Mouse (Mus musculus): ENCODE measurements around the gene Sdk2. TPM values are rescaled to one million over a fixed set of nuclear protein-coding genes. Genes with fewer than 3 reads are reported as not detected.

Sdk2 gene
- polyA plus RNA-seq, 1 experiment from 2014 or later: 1.1 TPM

DNA sequence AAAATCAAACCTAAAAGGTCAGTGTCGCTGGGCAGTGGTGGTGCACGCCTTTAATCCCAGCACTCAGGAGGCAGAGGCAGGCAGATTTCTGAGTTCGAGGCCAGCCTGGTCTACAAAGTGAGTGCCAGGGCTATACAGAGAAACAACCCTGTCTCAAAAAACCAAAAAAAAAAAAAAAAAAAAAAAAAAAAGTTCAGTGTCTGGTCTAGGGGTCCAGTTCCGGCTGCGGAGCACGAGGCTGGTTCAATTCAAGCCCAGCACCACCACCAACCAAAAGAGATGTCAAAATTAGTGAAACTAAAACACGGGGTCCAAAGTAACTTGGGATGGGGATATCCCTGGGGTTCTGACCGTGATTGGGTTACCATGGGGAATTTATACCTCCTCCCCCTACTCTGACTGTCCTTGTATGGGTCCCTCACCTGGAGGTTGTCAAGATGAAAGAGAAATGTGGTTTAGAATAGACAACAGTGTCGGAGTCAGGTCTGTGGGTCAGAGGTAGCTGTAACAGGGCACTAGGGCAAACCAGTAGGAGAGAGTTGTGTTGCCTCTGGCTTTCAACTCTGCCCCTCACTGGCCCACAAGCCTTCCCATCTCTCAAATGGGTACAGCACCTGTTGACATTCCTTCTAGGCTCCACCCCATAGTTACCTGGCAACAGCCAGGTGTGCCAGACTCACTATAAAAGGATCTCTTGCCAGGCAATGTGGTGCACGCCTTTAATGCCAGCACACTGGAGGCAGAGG lies 314.0 kb downstream of the Sdk2 start:
- Histone ChIP-seq H3K4me3 (peak overlapping the region; percentile 73), H3K9ac (peak overlapping the region; percentile 84), H3K4me2 (peak overlapping the region; percentile 96), H3K36me3 (peaks cover 8% of the 10 kb centered on the region; the same call in 1 of the 2 replicates), H3K4me1 (peaks cover 39% of the 10 kb centered on the region), H3K27ac (peak overlapping the region; percentile 95), H3K27me3 (replicated peaks) (no peaks in the 10 kb centered on the region), H3K9me3 (replicated peaks) (no peaks in the 10 kb centered on the region)
- ATAC-seq: no peak
- 87% methylated on average over 10 of the region's 10 CpGs for WGBS (ENCODE audit: insufficient replicate concordance)

DNA sequence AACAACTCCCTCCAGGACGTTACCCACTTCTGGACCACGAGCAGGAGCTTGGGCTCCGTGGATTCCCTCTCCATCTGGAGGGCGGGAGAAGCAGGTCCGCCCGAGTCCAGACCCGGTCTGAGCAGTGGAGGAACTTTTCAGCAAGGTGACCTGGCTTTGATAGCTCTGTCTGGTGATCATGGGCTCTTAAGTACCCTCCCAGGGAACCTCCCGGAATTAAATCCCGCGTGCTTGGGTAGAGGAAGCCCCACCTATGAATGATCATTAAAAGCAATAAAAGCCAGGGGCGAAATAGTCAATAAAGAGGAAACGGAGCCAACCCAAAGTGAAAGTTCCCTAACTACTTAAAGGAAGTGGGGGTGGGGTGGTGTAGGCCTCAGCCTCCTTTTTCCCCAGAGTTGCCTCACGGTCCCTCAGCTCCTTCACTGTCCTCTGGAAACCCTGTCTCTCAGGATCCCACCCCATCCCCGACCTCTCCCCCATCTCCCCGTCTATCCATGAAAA lies 314.6 kb downstream of the Sdk2 start:
- Histone ChIP-seq H3K27ac (peak overlapping the region; percentile 95), H3K9me3 (replicated peaks) (no peaks in the 10 kb centered on the region), H3K4me3 (peak overlapping the region; percentile 73), H3K4me1 (peaks cover 45% of the 10 kb centered on the region), H3K27me3 (replicated peaks) (no peaks in the 10 kb centered on the region), H3K36me3 (peaks cover 12% of the 10 kb centered on the region; the same call in 1 of the 2 replicates), H3K4me2 (peak overlapping the region; percentile 96), H3K9ac (peak overlapping the region; percentile 84)
- ATAC-seq: peak; percentile 3; the same call in 1 of the 2 replicates
- WGBS (ENCODE audit: insufficient replicate concordance): 11% methylated on average over 15 of the region's 15 CpGs

DNA sequence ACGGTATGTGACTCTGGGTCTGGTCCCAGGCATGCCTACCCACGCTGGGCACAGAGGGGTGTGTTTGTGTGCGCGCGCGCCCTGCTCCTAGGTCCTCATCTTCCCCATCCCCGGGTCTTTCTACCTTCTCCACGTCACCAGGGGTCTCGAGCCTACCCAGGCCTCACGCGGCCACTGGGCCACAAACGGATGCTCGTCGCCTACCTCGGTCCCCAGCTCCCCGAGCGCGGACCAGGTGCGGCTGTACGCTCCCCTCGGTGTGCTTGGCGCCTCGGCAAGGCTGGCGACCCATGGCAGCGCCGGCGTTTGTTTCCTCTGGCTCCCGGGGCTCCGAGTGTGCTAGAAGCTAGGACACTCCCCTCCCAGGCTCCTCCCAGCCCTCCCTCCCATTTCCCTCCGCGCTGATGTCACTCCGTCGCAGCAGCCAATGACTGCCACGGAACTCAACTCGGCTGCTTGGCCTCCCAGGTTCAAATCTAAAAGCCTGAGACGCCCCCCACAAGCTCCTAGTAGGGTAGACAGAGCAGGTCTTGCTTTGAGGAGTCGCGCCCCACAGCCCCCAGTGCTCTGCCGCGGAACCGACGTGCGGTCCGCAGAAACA lies 315.3 kb downstream of the Sdk2 start, which contains the start of gene Cdc42ep4:
TSS of gene Cdc42ep4 (minus strand) at position 398 of the 601 bp plus-strand sequence.
- peak; percentile 78 for ATAC-seq
- 2% methylated on average over 44 of the region's 44 CpGs for WGBS (ENCODE audit: insufficient replicate concordance)
- no peaks in the 10 kb centered on the region for H3K9me3 ChIP-seq (replicated peaks)
- H3K9ac ChIP-seq: peak within 1 kb of the TSS; percentile 84
- peaks cover 12% of the 10 kb centered on the region; the same call in 1 of the 2 replicates for H3K36me3 ChIP-seq
- no peaks in the 10 kb centered on the region for H3K27me3 ChIP-seq (replicated peaks)
- peak within 1 kb of the TSS; percentile 95 for H3K27ac ChIP-seq
- peaks cover 51% of the 10 kb centered on the region for H3K4me1 ChIP-seq
- peak within 1 kb of the TSS; percentile 96 for H3K4me2 ChIP-seq
- H3K4me3 ChIP-seq: peak within 1 kb of the TSS; percentile 73

DNA sequence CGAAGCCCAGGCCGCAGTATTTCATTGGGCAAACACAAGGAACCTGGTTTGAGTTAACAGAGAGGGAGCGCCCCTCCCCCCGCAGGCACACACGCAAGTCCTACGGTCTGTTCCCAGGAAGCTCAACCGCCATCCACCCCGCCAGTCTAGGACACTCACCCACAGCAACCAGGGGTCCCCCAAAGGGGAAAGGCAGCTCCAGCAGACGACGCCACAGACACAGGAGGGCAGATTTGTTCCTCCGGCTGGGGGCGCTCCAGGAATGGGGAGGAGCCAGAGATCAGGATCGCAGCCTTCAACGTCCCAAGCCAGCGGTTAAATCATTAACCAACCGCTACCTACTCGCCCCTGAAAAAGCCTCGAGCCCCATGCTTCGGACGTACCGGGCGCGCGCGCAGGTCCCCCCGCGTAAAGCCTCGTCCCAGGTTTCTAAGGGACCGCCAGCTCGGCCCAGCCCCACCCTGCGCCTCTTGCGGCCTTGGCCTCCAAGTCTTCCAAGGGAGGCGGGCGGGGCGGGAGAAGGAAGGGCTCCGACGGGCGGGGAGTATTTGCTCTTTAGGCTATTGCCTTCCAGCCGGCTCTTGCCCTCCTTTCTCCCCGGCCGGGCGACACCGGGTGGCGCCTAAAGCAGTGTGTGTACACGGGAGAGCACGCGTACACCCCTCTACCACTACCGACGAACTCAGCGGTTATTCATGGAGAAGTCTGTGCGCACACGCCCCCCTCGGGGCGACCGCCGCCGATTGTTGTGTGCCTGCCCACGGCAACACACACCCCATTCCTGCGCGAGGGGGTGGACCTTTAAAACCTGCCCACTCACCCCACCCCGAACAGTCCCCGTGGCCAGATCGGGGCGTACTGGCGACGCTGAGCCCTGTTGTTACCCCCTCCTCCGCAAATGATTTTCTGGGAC lies 316.0 kb downstream of the Sdk2 start:
- Histone ChIP-seq H3K9ac (peak overlapping the region; percentile 84), H3K27me3 (replicated peaks) (no peaks in the 10 kb centered on the region), H3K4me3 (peak overlapping the region; percentile 73), H3K27ac (peak overlapping the region; percentile 95), H3K9me3 (replicated peaks) (no peaks in the 10 kb centered on the region), H3K4me1 (peaks cover 58% of the 10 kb centered on the region), H3K4me2 (peak overlapping the region; percentile 96), H3K36me3 (peaks cover 18% of the 10 kb centered on the region)
- under 1% methylated on average over 67 of the region's 67 CpGs for WGBS (ENCODE audit: insufficient replicate concordance)
- peak; percentile 55 for ATAC-seq

DNA sequence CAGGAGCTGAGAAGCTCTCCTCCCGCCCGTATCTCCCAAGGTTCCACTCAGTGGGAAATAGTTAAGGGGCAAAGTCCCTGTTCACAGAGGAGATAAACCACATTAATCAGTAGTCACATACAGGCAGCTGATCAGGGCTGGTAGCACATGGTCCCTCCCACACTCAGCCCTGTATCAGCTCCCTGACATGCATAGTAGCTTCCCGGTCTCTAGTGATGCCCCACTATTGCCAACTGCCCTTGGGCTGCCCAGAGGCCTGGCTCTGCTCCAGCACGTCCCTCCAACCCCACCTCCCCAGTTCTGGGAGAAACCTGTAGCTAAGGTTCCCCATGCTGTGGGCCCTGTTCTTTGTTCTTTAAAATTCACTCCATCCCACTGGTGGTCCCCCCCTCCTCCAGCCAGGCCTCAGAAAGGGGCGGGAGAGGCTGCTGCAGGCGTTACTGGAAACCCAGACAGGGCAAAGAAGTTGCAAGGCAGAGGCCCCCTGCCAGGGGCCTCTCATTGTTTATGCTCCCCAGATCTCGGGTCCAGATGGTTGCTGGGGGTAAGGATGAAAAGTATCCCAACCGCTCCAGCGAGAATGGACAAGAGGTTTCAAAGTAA lies 317.0 kb downstream of the Sdk2 start:
- H3K4me3 ChIP-seq: peak overlapping the region; percentile 73
- H3K36me3 ChIP-seq: peaks cover 24% of the 10 kb centered on the region
- peak; percentile 84 for ATAC-seq
- H3K4me2 ChIP-seq: peak overlapping the region; percentile 96
- no peaks in the 10 kb centered on the region for H3K27me3 ChIP-seq (replicated peaks)
- peaks cover 65% of the 10 kb centered on the region for H3K4me1 ChIP-seq
- H3K9me3 ChIP-seq (replicated peaks): no peaks in the 10 kb centered on the region
- peak overlapping the region; percentile 84 for H3K9ac ChIP-seq
- WGBS (ENCODE audit: insufficient replicate concordance): 5% methylated on average over 9 of the region's 9 CpGs
- H3K27ac ChIP-seq: peak overlapping the region; percentile 95

DNA sequence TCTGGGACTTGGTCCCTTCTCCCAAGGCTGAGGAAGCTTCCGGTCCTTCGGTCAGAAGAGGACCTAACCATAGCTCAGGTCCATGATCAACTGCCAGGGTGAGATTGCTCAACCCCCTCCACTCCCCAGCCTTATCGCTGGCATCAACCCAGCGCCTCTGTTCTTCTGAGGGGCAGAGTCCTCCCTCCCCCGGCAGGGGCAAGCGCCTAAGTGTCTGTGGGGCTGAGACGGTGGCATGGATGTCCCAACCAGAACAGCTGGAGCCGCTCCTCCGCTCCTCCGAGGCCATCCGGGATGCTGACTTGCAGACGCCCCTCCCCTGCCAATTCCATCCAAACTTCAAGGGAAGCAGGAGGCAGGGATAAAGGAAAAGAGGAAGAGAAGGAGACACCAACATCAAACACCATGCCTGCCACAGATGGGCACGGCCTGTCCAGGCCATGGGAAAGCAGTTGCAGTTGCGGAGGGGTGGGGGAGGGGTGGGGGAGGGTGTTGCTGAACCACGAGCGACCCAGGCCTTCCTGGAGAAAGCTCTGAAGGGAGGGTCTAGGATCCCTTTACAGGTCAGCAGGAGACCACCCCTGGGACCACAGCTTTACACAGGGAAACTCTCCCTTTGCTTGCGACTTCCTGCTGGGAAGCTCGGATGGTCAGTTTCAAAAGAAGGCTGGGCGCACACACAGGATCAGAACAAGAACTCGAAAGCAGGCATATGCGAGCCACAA lies 317.9 kb downstream of the Sdk2 start:
- peak; percentile 11; the same call in 1 of the 2 replicates for ATAC-seq
- Histone ChIP-seq H3K4me2 (peak overlapping the region; percentile 96), H3K27me3 (replicated peaks) (no peaks in the 10 kb centered on the region), H3K4me1 (peaks cover 69% of the 10 kb centered on the region), H3K36me3 (peaks cover 32% of the 10 kb centered on the region), H3K27ac (peak overlapping the region; percentile 95), H3K9me3 (replicated peaks) (no peaks in the 10 kb centered on the region), H3K9ac (peak overlapping the region; percentile 84), H3K4me3 (peak overlapping the region; percentile 73)
- WGBS (ENCODE audit: insufficient replicate concordance): 9% methylated on average over 21 of the region's 21 CpGs

DNA sequence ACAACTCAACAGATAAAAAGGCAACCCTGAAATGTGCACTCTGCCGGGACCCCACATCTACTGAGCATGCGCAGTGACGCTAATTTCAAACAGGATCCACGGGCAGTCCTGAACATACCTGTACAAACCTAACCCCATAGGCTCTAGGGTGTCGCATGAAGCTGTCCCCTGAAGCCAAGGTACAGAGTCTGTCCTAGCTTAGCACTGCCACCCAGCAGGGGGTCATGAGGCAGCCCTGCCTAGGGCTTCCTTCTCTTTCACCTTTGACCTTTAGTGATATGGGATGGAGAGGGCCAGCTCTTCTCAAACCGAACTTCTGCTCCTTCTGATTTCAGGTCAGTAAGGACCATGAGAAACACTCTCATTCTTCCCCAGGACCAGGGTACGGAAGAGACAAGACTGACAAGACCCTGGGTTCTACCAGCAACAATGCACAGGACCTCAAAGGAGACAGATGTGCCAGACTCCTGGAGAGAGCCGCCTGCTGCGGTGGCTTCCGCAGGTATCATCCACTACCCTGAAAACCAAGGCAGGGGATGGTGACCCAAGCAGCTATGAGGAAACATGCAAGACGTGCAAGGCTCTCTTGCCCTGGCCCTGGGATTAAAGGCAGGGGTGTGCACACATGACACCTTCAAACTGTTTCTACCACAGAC lies 319.0 kb downstream of the Sdk2 start:
- H3K4me2 ChIP-seq: peak overlapping the region; percentile 96
- peaks cover 41% of the 10 kb centered on the region for H3K36me3 ChIP-seq
- ATAC-seq: no peak
- 69% methylated on average over 11 of the region's 11 CpGs for WGBS (ENCODE audit: insufficient replicate concordance)
- peaks cover 68% of the 10 kb centered on the region for H3K4me1 ChIP-seq
- no peaks in the 10 kb centered on the region for H3K27me3 ChIP-seq (replicated peaks)
- 0 out of 2 replicates have a peak, but pooled peaks cover 7% of the 10 kb centered on the region for H3K9me3 ChIP-seq (replicated peaks)
- H3K9ac ChIP-seq: peak overlapping the region; percentile 84
- peak overlapping the region; percentile 73 for H3K4me3 ChIP-seq
- peak overlapping the region; percentile 95 for H3K27ac ChIP-seq

DNA sequence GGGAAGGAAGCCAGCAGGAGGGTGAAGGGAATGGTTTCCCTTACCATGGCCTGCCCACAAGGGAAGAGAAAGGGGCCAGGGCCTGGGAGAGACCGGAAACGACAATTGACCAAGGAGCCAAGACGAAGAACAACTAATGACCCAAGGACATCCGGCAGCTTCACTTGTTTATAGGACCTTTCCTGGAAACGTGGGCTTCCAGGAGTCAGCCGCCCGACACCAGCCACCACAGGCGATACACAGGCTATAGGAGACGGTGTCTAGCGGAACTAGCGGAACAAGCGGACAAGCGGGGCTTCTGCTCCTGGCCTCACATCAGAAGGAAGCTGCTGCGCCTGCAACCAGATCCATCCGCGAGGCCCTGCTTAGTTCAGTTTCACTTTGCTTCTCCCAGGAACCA lies 319.8 kb downstream of the Sdk2 start:
- Histone ChIP-seq H3K4me3 (peak overlapping the region; percentile 73), H3K36me3 (peaks cover 49% of the 10 kb centered on the region), H3K27me3 (replicated peaks) (no peaks in the 10 kb centered on the region), H3K4me1 (peaks cover 60% of the 10 kb centered on the region), H3K9ac (peak overlapping the region; percentile 84), H3K9me3 (replicated peaks) (0 out of 2 replicates have a peak, but pooled peaks cover 10% of the 10 kb centered on the region), H3K4me2 (peak overlapping the region; percentile 96), H3K27ac (peak overlapping the region; percentile 95)
- 36% methylated on average over 16 of the region's 16 CpGs for WGBS (ENCODE audit: insufficient replicate concordance)
- no peak for ATAC-seq

DNA sequence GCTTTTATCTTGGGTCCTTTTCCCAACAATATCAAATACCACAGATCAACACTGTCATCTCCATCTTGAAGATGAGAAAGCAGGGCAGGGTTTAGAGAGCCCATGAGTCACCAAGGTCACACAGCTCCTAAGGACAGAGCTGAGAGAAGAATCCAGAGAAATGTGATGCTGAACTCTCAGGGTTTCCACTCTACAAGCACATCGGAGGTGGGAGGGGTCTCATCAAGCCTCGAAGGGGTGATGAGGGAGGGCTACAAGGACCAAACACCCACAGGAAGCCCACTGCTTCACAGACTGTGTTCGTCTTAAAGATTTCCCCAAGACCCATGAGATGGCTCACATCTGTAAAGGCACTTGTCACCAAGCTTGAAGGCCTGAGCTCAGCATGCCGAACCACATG lies 320.9 kb downstream of the Sdk2 start:
- Histone ChIP-seq H3K27ac (peak overlapping the region; percentile 6; the same call in 1 of the 2 replicates), H3K27me3 (replicated peaks) (no peaks in the 10 kb centered on the region), H3K4me3 (no peak overlapping the region), H3K9ac (no peak overlapping the region), H3K36me3 (peaks cover 57% of the 10 kb centered on the region), H3K9me3 (replicated peaks) (0 out of 2 replicates have a peak, but pooled peaks cover 10% of the 10 kb centered on the region), H3K4me2 (no peak overlapping the region), H3K4me1 (peaks cover 60% of the 10 kb centered on the region)
- no peak for ATAC-seq
- WGBS (ENCODE audit: insufficient replicate concordance): 67% methylated on average over 4 of the region's 4 CpGs

DNA sequence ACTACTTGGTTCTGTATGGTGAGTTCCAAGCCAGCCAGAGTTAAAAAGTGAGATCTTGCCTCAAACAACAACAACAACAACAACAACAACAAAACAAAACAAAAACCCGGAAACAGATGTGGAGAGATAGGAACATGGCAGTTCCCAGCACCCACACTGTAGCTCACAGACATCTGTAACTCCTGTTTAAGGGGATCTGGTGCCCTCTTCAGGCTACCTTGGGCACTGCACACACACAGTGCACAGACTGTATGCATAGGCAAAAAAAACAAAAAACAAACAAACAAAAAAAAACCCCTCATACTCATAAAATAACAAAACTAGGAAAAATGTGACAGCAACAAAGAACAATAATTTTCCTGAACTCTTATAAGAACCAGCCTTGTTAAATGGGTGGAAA lies 323.8 kb downstream of the Sdk2 start:
- WGBS (ENCODE audit: insufficient replicate concordance): 74% methylated on average over 1 of the region's 1 CpGs
- no peak overlapping the region for H3K4me3 ChIP-seq
- H3K27me3 ChIP-seq (replicated peaks): no peaks in the 10 kb centered on the region
- H3K4me1 ChIP-seq: peaks cover 64% of the 10 kb centered on the region
- no peak for ATAC-seq
- H3K9me3 ChIP-seq (replicated peaks): 0 out of 2 replicates have a peak, but pooled peaks cover 10% of the 10 kb centered on the region
- H3K36me3 ChIP-seq: peaks cover 68% of the 10 kb centered on the region
- H3K27ac ChIP-seq: no peak overlapping the region
- H3K4me2 ChIP-seq: no peak overlapping the region
- no peak overlapping the region for H3K9ac ChIP-seq

All from liver, embryonic 12.5 days (tissue).